Mouse (Mus musculus) megakaryocyte, embryonic 14.5 days (primary cell): ENCODE measurements around the gene Orc1.

Experiments used
- FLI1 ChIP-seq: IDR thresholded peaks from 2 replicates; pipeline ENCODE4 v1.6.1; 2012; ENCODE audit warnings: low read length, inconsistent platforms, mixed read lengths
- GATA1 ChIP-seq: IDR thresholded peaks from 3 replicates; pipeline ENCODE4 v1.6.1; 2012; ENCODE audit warnings: mixed read lengths, low read length, inconsistent platforms, borderline replicate concordance

GRCm38 (mm10) chr4:108664407-108664806 lies 85.2 kb downstream of the Orc1 start:
- TF ChIP-seq GATA1 (no peak), FLI1 (no peak)
